Mouse (Mus musculus): ENCODE results near the gene Higd1c. TPM values are rescaled to one million over a fixed set of nuclear protein-coding genes. Genes with fewer than 3 reads are reported as not detected.

Higd1c gene
- polyA plus RNA-seq, 1 experiment from 2014 or later = not detected

DNA sequence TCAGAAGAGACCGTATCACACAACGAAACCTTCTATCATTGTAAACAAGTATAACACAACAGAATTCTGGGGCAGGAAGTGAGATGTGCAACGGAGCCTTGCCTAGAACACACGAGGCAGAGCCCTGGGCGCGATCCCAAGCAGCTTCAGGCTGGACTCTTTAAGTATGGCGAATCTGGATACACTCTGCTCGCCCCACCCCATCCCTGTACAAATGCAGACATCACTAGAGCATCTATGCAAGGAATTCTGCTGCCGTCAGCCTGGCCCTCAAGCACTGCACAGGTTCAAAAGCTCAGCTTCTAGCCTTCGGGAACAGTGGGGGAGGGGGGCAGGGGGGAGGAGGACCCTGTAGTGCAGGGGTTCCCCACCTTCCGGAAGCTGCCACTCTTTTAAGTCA lies 28.7 kb downstream of the Higd1c start:
- peaks cover 84% of the 10 kb centered on the region for H3K36me3 ChIP-seq
- peak overlapping the region; percentile 87 for H3K27ac ChIP-seq
- WGBS (ENCODE audit: insufficient replicate concordance) = 87% methylated on average over 11 of the region's 11 CpGs
- ATAC-seq (ENCODE audit: low read depth) (no peak), DNase-seq (no peak)
- no peak overlapping the region for H3K4me2 ChIP-seq
- no peaks in the 10 kb centered on the region for H3K27me3 ChIP-seq
- no peak overlapping the region for H3K4me3 ChIP-seq (replicated peaks)
- peaks cover 61% of the 10 kb centered on the region for H3K4me1 ChIP-seq (replicated peaks)
- no peaks in the 10 kb centered on the region for H3K9me3 ChIP-seq (replicated peaks)
- no peak overlapping the region for H3K9ac ChIP-seq

DNA sequence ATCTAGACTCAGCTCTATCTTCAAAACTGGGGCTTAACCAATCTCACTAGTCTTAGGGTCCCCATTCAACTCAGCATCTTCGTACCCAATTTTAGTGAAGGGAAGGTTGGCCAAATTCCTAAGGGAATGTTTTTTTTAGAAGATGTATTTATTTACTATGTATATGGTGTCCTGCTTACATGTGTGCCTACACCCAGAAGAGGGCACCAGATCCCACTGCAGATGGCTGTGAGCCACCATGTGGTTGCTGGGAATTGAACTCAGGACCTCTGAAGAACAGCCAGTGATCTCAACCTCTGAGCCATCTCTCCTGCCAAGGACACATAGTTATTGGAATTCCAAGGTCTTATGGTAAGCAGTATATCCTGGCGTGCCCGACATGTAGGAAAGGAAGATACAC lies 31.2 kb downstream of the Higd1c start:
- 93% methylated on average over 3 of the region's 3 CpGs for WGBS (ENCODE audit: insufficient replicate concordance)

DNA sequence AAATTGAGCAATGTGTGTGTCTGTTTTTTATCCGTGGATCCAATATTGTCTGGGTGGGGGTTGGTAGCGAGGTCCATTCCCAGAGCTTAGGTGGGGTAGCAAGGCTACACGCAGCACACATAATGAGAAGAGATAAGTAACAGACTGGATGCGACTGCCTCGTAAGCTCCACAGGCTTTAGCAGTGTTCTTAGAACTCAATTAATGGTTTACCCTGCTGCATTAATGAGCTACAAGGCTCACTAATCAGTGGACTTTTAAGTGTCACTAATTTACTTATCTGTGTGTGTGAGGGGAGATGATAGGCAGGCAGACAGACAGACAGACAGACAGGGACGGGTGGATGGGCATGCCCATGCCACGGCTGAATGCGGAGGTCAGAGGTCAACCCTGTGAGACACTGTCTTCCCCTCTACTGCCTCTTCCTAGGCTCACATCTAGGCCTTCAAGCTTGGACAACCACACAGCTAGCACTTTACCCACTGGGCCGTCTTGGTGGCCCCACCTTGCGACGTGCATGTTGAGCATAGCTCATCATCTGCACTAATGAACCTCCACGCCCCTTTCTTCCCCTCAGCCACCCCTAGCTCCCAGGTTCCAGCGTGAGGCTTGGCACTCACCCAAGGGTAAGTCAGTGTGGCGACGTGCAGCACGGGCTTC lies 36.4 kb downstream of the Higd1c start:
- H3K36me3 ChIP-seq = peaks cover 100% of the 10 kb centered on the region
- WGBS (ENCODE audit: insufficient replicate concordance) = 76% methylated on average over 16 of the region's 16 CpGs

More for the DNA sequence above, 31.2 kb downstream of the Higd1c start:
- Histone ChIP-seq H3K4me1 (replicated peaks) (peaks cover 40% of the 10 kb centered on the region), H3K9me3 (replicated peaks) (no peaks in the 10 kb centered on the region), H3K27ac (peak overlapping the region; percentile 7; the same call in 1 of the 2 replicates), H3K9ac (no peak overlapping the region), H3K4me3 (replicated peaks) (no peak overlapping the region), H3K36me3 (peaks cover 93% of the 10 kb centered on the region), H3K27me3 (no peaks in the 10 kb centered on the region), H3K4me2 (no peak overlapping the region)
- DNase-seq (no peak), ATAC-seq (ENCODE audit: low read depth) (no peak)

DNA sequence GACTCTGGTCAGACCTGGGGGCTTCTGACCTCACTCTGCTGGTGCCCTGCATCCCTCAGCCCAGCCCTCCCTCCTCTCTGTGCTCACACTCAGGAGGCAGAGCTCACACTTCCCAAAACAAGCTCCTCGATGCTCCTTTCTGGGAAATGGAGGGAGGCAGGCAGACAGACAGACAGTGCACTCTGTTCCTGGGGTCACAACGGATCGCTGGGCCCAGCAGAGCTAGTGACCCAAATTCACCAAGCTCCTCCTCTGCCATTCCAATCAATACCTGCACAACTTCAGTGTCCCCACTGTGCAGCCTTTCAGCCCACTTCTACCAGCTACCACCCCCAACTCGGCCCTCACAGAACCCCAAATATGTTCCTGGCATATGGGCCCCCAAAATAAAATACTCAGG lies 37.5 kb downstream of the Higd1c start:
- Histone ChIP-seq H3K4me2 (no peak overlapping the region), H3K27ac (peak overlapping the region; percentile 41; the same call in 1 of the 2 replicates), H3K9ac (no peak overlapping the region), H3K4me1 (replicated peaks) (peaks cover 41% of the 10 kb centered on the region), H3K36me3 (peaks cover 99% of the 10 kb centered on the region), H3K9me3 (replicated peaks) (no peaks in the 10 kb centered on the region), H3K4me3 (replicated peaks) (no peak overlapping the region), H3K27me3 (no peaks in the 10 kb centered on the region)
- ATAC-seq (ENCODE audit: low read depth) (no peak), DNase-seq (no peak)
- 81% methylated on average over 4 of the region's 4 CpGs for WGBS (ENCODE audit: insufficient replicate concordance)

More for the DNA sequence above, 36.4 kb downstream of the Higd1c start:
- H3K9me3 ChIP-seq (replicated peaks) = no peaks in the 10 kb centered on the region
- DNase-seq = no peak
- 0 out of 2 replicates have a peak overlapping the region, but pooled peaks have one; percentile 41 for H3K27ac ChIP-seq
- H3K4me1 ChIP-seq (replicated peaks) = peaks cover 34% of the 10 kb centered on the region
- no peak overlapping the region for H3K9ac ChIP-seq
- H3K4me3 ChIP-seq (replicated peaks) = no peak overlapping the region
- no peak overlapping the region for H3K4me2 ChIP-seq
- no peaks in the 10 kb centered on the region for H3K27me3 ChIP-seq
- no peak for ATAC-seq (ENCODE audit: low read depth)

DNA sequence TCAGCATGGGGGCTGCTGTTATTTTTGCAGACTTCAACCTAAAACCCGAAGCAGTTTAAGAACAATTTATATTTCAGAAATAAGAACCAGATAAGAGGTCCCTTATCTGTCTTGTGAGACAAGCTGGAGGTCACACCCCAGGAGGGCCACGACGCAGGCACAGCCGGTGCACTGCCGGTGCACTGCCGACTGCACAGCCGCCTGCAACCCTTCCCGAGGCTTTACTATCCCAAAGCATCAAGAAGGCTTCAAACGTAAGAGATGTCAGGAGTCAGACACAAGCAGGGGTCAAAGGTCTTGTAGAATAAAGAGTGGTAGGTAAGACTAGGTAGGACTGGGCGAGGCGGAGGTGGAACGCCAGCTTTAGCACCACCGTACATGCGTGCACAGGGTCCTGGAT lies 38.0 kb downstream of the Higd1c start:
- no peaks in the 10 kb centered on the region for H3K9me3 ChIP-seq (replicated peaks)
- no peaks in the 10 kb centered on the region for H3K27me3 ChIP-seq
- peak overlapping the region; percentile 41 for H3K27ac ChIP-seq
- DNase-seq (no peak), ATAC-seq (ENCODE audit: low read depth) (no peak)
- H3K9ac ChIP-seq = no peak overlapping the region
- H3K4me3 ChIP-seq (replicated peaks) = no peak overlapping the region
- H3K4me1 ChIP-seq (replicated peaks) = peaks cover 44% of the 10 kb centered on the region
- H3K4me2 ChIP-seq = no peak overlapping the region
- WGBS (ENCODE audit: insufficient replicate concordance) = 73% methylated on average over 14 of the region's 14 CpGs
- H3K36me3 ChIP-seq = peaks cover 99% of the 10 kb centered on the region

DNA sequence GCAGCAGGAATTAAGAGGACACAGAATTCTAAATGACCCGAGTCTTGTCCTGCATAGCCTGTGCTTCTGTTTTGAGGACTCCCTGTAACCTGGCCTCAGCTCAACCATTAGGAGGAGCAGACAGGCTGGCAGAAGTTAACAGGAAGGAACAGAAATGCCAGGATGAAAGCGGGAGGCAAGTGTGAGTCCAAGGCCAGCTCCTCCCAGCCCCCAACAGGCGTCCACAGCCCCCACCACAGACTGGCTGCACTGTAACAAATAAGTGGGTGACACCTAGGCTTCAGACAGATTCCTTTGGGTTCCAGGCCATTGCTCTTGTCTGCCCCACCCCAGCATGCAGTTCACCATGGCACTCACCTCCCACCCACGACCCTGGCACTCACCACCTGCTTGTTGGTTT lies 38.5 kb downstream of the Higd1c start:
- H3K9ac ChIP-seq = no peak overlapping the region
- H3K27ac ChIP-seq = no peak overlapping the region; the same call in 1 of the 2 replicates
- peaks cover 99% of the 10 kb centered on the region for H3K36me3 ChIP-seq
- 85% methylated on average over 4 of the region's 4 CpGs for WGBS (ENCODE audit: insufficient replicate concordance)
- no peak for ATAC-seq (ENCODE audit: low read depth)
- H3K9me3 ChIP-seq (replicated peaks) = no peaks in the 10 kb centered on the region
- H3K4me2 ChIP-seq = peak overlapping the region; percentile 15; the same call in 1 of the 2 replicates
- no peaks in the 10 kb centered on the region for H3K27me3 ChIP-seq
- no peak for DNase-seq
- no peak overlapping the region for H3K4me3 ChIP-seq (replicated peaks)
- peaks cover 49% of the 10 kb centered on the region for H3K4me1 ChIP-seq (replicated peaks)

DNA sequence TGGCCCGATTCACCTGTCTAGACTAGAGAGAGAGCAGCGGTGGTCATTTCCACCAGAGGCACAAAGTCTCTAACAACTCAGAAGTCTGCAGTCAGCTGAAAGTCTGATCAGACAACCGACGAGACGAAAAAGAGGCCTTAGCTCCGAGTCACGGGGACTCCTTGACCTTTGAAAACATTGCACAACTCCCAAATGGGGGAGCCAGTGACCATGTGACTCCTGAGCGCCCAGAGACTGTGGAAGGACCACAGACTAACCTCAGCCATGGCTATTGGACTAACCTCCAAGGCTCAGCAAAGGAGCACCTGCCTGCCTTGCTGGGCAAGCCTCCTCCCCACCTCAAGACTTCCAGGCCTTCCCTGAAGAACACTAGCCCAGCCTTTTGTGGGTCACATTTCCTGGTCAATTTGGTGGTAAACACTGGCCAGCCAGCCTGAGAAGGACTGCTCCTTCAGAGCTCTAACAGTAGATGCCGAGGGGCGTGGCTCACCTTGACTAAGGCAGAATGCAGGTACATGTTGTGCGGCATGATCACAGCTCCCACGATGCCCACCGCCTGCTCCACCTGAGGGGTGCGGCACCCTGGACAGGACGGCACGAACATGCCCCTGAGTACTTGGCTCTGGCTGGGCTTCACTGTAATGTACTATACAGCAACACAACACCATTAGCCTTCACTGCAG lies 39.1 kb downstream of the Higd1c start:
- H3K4me1 ChIP-seq (replicated peaks) = peaks cover 56% of the 10 kb centered on the region
- H3K27ac ChIP-seq = 0 out of 2 replicates have a peak overlapping the region, but pooled peaks have one; percentile 3
- H3K9me3 ChIP-seq (replicated peaks) = no peaks in the 10 kb centered on the region
- 87% methylated on average over 16 of the region's 16 CpGs for WGBS (ENCODE audit: insufficient replicate concordance)
- no peak overlapping the region for H3K9ac ChIP-seq
- DNase-seq (no peak), ATAC-seq (ENCODE audit: low read depth) (no peak)
- H3K4me2 ChIP-seq = peak overlapping the region; percentile 15; the same call in 1 of the 2 replicates
- H3K27me3 ChIP-seq = no peaks in the 10 kb centered on the region
- peaks cover 99% of the 10 kb centered on the region for H3K36me3 ChIP-seq
- H3K4me3 ChIP-seq (replicated peaks) = no peak overlapping the region

DNA sequence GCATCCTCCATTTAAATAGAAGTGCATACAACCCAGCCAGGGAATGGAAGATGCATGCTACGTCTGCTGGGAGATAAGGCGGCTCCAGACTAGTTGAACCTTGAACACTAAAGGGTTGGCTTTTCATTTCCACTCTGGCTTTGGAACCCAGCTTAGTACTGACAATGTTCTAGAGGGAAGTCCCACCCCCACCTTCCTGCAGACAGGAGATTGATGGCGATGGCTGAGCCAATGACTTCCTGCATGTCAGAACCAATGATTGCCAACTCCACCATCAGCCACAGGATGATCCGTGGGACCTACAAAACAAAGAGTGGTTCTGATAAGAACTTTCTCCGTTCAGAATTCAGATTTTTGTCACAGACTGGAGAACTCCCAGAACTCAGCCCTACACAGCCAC lies 41.7 kb downstream of the Higd1c start:
- Histone ChIP-seq H3K27ac (peak overlapping the region; percentile 25; the same call in 1 of the 2 replicates), H3K4me2 (no peak overlapping the region), H3K27me3 (no peaks in the 10 kb centered on the region), H3K9me3 (replicated peaks) (no peaks in the 10 kb centered on the region), H3K4me3 (replicated peaks) (no peak overlapping the region), H3K4me1 (replicated peaks) (peaks cover 67% of the 10 kb centered on the region), H3K9ac (no peak overlapping the region), H3K36me3 (peaks cover 97% of the 10 kb centered on the region)
- DNase-seq (no peak), ATAC-seq (ENCODE audit: low read depth) (no peak)
- WGBS (ENCODE audit: insufficient replicate concordance) = 47% methylated on average over 5 of the region's 5 CpGs

DNA sequence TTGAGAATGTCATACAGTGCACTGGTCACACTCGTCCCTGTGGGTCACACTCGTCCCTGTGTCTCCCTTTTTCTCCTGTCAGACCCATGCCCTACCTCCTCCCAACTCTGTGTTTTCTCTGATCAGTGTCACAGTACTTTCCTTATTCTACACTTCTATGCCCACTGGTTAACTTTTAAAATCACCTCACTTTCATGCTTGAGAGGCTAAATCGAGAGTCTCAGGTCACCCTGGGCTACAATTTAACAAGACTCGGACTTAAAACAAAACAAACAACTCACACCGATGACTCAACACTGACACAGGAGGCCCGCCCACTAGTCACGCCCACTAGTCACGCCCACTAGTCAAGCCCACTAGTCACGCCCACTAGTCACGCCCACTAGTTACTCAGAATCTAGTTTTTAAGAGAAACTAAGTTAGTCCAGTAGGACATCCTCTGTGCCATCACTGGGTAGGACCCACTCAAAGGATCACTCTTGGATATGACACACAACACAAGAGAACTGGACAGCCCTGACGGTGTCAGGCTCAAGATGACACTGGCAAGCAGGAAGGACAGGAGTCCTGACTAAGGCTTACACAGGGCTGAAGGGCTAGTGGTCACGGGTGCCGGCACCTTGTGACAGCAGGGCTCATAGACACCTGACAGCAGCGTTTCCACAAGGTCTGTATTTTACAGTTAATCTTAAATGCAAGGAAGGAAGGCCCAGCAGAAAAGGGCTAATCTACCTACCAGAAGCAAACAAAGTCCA lies 46.8 kb downstream of the Higd1c start:
- H3K9ac ChIP-seq = peak overlapping the region; percentile 61
- no peaks in the 10 kb centered on the region for H3K9me3 ChIP-seq (replicated peaks)
- peaks cover 83% of the 10 kb centered on the region for H3K4me1 ChIP-seq (replicated peaks)
- H3K4me2 ChIP-seq = peak overlapping the region; percentile 64
- ATAC-seq (ENCODE audit: low read depth) = peak; percentile 79
- no peak for DNase-seq
- H3K27me3 ChIP-seq = no peaks in the 10 kb centered on the region
- peak overlapping the region; percentile 90 for H3K27ac ChIP-seq
- peak overlapping the region; percentile 19; the same call in 1 of the 2 replicates for H3K4me3 ChIP-seq (replicated peaks)
- 35% methylated on average over 14 of the region's 14 CpGs for WGBS (ENCODE audit: insufficient replicate concordance)
- H3K36me3 ChIP-seq = peaks cover 80% of the 10 kb centered on the region

DNA sequence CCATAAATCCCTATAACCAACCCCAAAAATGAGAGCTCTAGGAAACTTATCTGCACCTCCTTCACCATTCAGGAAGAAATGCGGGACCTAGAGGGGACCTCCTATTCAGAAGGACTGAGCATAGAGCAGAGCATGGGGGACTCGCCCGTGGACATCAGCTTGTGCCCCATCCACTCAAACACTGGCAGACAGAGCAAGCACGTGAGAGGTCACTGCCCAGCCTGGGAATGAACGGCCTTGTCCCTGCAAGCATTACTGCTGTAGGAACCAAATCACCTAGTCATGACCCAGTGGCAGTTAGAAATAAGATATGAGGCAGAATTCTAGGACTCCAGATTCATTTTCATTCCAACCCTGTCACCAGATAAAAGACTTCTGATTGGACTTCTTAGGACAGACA lies 47.4 kb downstream of the Higd1c start:
- DNase-seq = no peak
- peak overlapping the region; percentile 90 for H3K27ac ChIP-seq
- ATAC-seq (ENCODE audit: low read depth) = no peak
- no peak overlapping the region for H3K4me3 ChIP-seq (replicated peaks)
- H3K9ac ChIP-seq = 0 out of 2 replicates have a peak overlapping the region, but pooled peaks have one; percentile 20
- peaks cover 85% of the 10 kb centered on the region for H3K4me1 ChIP-seq (replicated peaks)
- 75% methylated on average over 5 of the region's 5 CpGs for WGBS (ENCODE audit: insufficient replicate concordance)
- no peaks in the 10 kb centered on the region for H3K27me3 ChIP-seq
- H3K4me2 ChIP-seq = peak overlapping the region; percentile 64; the same call in 1 of the 2 replicates
- peaks cover 78% of the 10 kb centered on the region for H3K36me3 ChIP-seq
- H3K9me3 ChIP-seq (replicated peaks) = no peaks in the 10 kb centered on the region

DNA sequence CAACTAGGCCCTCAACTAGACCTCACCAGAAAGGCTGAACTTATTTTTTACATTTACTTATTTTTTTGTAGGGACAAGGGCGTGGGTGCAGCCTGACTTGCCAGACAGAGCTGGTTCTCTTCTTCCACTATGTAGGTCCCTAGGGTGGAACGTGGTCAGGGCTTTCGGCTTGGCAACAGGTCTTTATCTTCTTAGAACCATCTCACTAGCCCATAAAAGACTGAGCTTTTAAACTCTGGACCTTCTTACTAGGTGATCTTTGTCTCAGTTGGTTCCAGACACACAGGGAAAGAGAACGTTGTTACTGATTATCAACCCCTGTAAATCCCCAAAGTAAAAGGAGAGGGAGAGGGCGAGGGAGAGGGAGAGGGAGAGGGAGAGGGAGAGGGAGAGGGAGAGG lies 49.0 kb downstream of the Higd1c start:
- no peak for DNase-seq
- H3K4me1 ChIP-seq (replicated peaks) = peaks cover 88% of the 10 kb centered on the region
- peak overlapping the region; percentile 17 for H3K9ac ChIP-seq
- H3K4me3 ChIP-seq (replicated peaks) = no peak overlapping the region
- peaks cover 77% of the 10 kb centered on the region for H3K36me3 ChIP-seq
- peak overlapping the region; percentile 90 for H3K27ac ChIP-seq
- 35% methylated on average over 4 of the region's 5 CpGs for WGBS (ENCODE audit: insufficient replicate concordance)
- no peak for ATAC-seq (ENCODE audit: low read depth)
- no peak overlapping the region for H3K4me2 ChIP-seq
- H3K27me3 ChIP-seq = no peaks in the 10 kb centered on the region
- H3K9me3 ChIP-seq (replicated peaks) = no peaks in the 10 kb centered on the region

Data from liver, embryonic 13.5 days (tissue).